In genomic region chr2:125724546-125725114, GRCm38 (mm10) we compare ENCODE assay signal across 8 mouse cellular contexts. TPM values are rescaled to one million over a fixed set of nuclear protein-coding genes. Genes with fewer than 3 reads are reported as not detected.
DNase-seq lines count a peak whose midpoint lies in the region; ATAC-seq and TF ChIP-seq lines count a peak whose summit lies in the region.

No protein-coding gene starts in this region.

- H3K27me3 ChIP-seq in embryonic facial prominence, embryonic 14.5 days (replicated peaks; ENCODE audit: control insufficient read depth, insufficient read depth, low read length), result peaks cover 35% of the 10 kb centered on the region
- H3K27me3 ChIP-seq in intestine, postnatal 0 days (replicated peaks; ENCODE audit: control insufficient read depth, insufficient read depth, low read length), result peaks cover 21% of the 10 kb centered on the region

- peak overlapping the region; percentile 46 for H3K4me3 ChIP-seq in embryonic facial prominence, embryonic 14.5 days (ENCODE audit: low read depth, low read length)
- peak overlapping the region; percentile 46 for H3K4me3 ChIP-seq in intestine, postnatal 0 days (ENCODE audit: low read depth, low read length)

- peaks cover 9% of the 10 kb centered on the region for H3K4me1 ChIP-seq in embryonic facial prominence, embryonic 14.5 days (ENCODE audit: control insufficient read depth, insufficient read depth, low read length)
- H3K4me1 ChIP-seq in intestine, postnatal 0 days (replicated peaks; ENCODE audit: control insufficient read depth, insufficient read depth, low read length), result peaks cover 3% of the 10 kb centered on the region; the same call in 1 of the 2 replicates

- H3K36me3 ChIP-seq in embryonic facial prominence, embryonic 14.5 days (ENCODE audit: control insufficient read depth, insufficient read depth, low read length), result no peaks in the 10 kb centered on the region
- no peaks in the 10 kb centered on the region for H3K36me3 ChIP-seq in intestine, postnatal 0 days (ENCODE audit: control insufficient read depth, insufficient read depth)

- no peak for TF ChIP-seq CTCF in intestine, postnatal 0 days (IDR thresholded peaks at IDR 0.05; ENCODE audit: low read depth)

- 3% methylated on average over 16 of the region's 16 CpGs for WGBS in embryonic facial prominence, embryonic 14.5 days
- WGBS in intestine, postnatal 0 days, result 5% methylated on average over 16 of the region's 16 CpGs

- ATAC-seq in embryonic facial prominence, embryonic 14.5 days (ENCODE audit: low read depth), result no peak
- ATAC-seq in intestine, postnatal 0 days, result no peak
- ATAC-seq in erythroid progenitor cell, adult 5-6 weeks (replicated peaks; ENCODE audit: low FRiP score, poor library complexity, severe bottlenecking), result no peak

- peak overlapping the region; percentile 56 for H3K9ac ChIP-seq in embryonic facial prominence, embryonic 14.5 days (ENCODE audit: low read depth, low read length)
- H3K9ac ChIP-seq in intestine, postnatal 0 days (ENCODE audit: low read depth, low read length), result no peak overlapping the region

- no peak overlapping the region; the same call in 1 of the 2 replicates for H3K27ac ChIP-seq in embryonic facial prominence, embryonic 14.5 days (replicated peaks; ENCODE audit: low read depth, low read length)
- no peak overlapping the region for H3K27ac ChIP-seq in intestine, postnatal 0 days (ENCODE audit: low read depth, low read length)

- H3K9me3 ChIP-seq in embryonic facial prominence, embryonic 14.5 days (ENCODE audit: control insufficient read depth, low read length), result no peaks in the 10 kb centered on the region
- no peaks in the 10 kb centered on the region for H3K9me3 ChIP-seq in intestine, postnatal 0 days (ENCODE audit: control insufficient read depth)

- H3K4me2 ChIP-seq in embryonic facial prominence, embryonic 14.5 days (ENCODE audit: low read depth, low read length), result peak overlapping the region; percentile 89
- H3K4me2 ChIP-seq in intestine, postnatal 0 days (replicated peaks; ENCODE audit: low read depth), result peak overlapping the region; percentile 95

- DNase-seq in CD4-positive helper T cell, adult 2 months (ENCODE audit: low read depth, low spot score), result peak; percentile 58
- DNase-seq in ES-CJ7 (ENCODE audit: low read depth, low spot score), result peak; percentile 78
- peak; percentile 50 for DNase-seq in embryonic facial prominence, embryonic 14.5 days (ENCODE audit: low spot score)
- peak; percentile 52 for DNase-seq in mesoderm, embryonic 11.5 days (ENCODE audit: low read depth, low spot score)
- DNase-seq in thymus, postnatal 14 days, result peak; percentile 56
- no peak for DNase-seq in ovary, postnatal 36 days (ENCODE audit: low spot score)

RNA-seq across cellular contexts. Expression of gene Shc4, which starts 0.7 kb away (rescaled TPM):
- polyA plus RNA-seq in embryonic facial prominence, embryonic 14.5 days (2014; fragmentation: Nextera tagmentation; extraction: Ambion mirVana), result 1.3 and 2.1 TPM in 2 replicates
- polyA plus RNA-seq in intestine, postnatal 0 days (2015; fragmentation: Nextera tagmentation; extraction: Ambion mirVana), result 0.61 and 0.65 TPM in 2 replicates
- not detected in 2 replicates for total RNA-seq in erythroid progenitor cell, adult 5-6 weeks (2015; ENCODE audit: low replicate concordance)
- 0.15 and 3.3 TPM in 2 replicates for total RNA-seq in erythroid progenitor cell, adult 5-6 weeks (2017; ENCODE audit: low replicate concordance)

RNA-seq across cellular contexts. Expression of gene Eid1, which starts 51.7 kb away (rescaled TPM):
- 273 and 294 TPM in 2 replicates for polyA plus RNA-seq in embryonic facial prominence, embryonic 14.5 days (2014; fragmentation: Nextera tagmentation; extraction: Ambion mirVana)
- polyA plus RNA-seq in intestine, postnatal 0 days (2015; fragmentation: Nextera tagmentation; extraction: Ambion mirVana), result 64.3 and 67.4 TPM in 2 replicates
- 52.0 and 77.1 TPM in 2 replicates for total RNA-seq in erythroid progenitor cell, adult 5-6 weeks (2015; ENCODE audit: low replicate concordance)
- total RNA-seq in erythroid progenitor cell, adult 5-6 weeks (2017; ENCODE audit: low replicate concordance), result 96.0 and 96.6 TPM in 2 replicates

RNA-seq across cellular contexts. Expression of gene Secisbp2l, which starts 58.0 kb away (rescaled TPM):
- 21.8 and 22.1 TPM in 2 replicates for polyA plus RNA-seq in embryonic facial prominence, embryonic 14.5 days (2014; fragmentation: Nextera tagmentation; extraction: Ambion mirVana)
- polyA plus RNA-seq in intestine, postnatal 0 days (2015; fragmentation: Nextera tagmentation; extraction: Ambion mirVana), result 14.4 and 16.7 TPM in 2 replicates
- 19.3 and 23.4 TPM in 2 replicates for total RNA-seq in erythroid progenitor cell, adult 5-6 weeks (2015; ENCODE audit: low replicate concordance)
- total RNA-seq in erythroid progenitor cell, adult 5-6 weeks (2017; ENCODE audit: low replicate concordance), result 35.2 and 43.1 TPM in 2 replicates
